Mouse (Mus musculus) liver (tissue): ENCODE data around the gene Wdr77.
"Not testable (repeated sequence)": the region's sequence is repeated elsewhere in the genome, so short reads cannot be mapped to it uniquely, and the experiment has no call there.

Experiments used
- DNase-seq: peaks from one replicate; pipeline ENCODE4 v3.0.0-alpha.2; 2020; ENCODE audit warnings: mixed read lengths

Gene Wdr77

DNA sequence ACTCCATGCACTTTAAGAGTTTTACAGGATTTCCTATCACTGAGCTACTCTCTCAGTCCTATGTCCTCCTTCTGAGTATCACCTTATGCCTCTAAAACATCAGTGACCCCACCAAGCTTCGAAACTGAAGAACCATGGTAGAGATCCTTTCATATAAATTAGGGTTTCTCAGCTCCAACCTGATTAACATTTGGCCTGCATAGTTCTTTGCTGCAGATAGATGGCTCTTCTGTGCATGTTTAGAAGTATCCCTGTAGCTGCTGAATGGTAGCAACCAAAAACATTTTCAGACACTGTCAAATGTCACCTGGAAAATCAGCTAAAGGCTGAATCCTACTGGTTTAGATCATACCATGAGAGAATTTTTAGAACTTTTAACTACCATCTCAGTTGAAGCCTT lies 1.9 kb upstream of the Wdr77 start:
- DNase-seq: no peak

DNA sequence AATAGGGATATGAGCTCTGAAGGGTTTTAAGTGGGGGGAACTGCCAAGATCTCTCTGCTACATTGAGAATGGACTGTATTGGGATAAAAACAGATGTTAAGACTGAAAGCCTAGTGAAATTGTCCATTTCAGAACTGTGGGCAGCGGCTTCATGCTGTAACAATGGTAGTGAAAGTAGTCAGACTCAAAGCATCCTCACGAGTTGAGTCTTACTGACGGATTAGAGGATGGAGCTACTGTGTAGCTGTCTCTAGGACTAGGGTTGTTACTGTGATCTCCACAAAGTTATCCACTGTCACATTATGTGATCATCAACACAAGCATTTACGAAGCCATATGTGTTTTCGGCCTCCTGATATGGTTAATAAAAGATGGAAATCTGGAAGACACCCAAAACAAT lies 965 bp upstream of the Wdr77 start:
- no peak for DNase-seq

DNA sequence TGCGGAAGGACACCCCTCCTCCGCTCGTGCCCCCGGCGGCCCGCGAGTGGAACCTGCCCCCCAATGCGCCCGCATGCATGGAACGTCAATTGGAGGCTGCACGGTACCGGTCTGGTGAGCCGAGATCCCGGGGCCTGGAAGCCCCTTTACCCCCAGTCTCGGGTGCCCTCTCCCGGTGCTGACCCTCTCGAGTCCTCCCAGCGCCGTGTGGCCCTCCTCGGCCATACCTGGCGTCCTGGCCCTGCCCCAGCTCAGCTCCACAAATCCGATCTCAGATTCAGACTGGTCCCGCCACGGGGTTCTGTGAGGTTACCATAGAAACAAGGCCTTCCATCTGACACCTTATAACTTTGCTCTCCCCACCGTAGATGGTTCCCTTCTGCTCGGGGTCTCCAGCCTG lies 416 bp downstream of the Wdr77 start:
- DNase-seq: peak; percentile 29

DNA sequence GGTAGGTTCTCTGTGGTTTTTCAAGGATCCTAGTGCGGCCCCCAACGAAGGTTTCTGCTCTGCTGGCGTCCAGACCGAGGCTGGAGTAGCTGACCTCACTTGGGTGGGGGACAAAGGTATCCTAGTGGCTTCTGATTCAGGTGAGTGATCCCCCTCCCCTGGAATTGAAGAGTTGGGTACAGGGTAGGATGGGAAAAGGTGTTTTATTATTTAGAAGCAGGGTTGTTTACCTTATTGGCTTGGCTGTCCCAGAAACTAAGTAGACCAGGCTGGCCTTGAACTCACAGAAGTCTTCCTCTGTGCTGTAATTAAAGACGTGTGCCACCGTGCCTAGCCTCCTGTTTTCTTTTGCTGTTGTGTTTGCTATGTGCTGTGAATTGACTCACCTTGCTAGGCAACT lies 830 bp downstream of the Wdr77 start, which contains the start of gene Atp5f1:
TSS of gene Atp5f1 (minus strand) at position 101 of the 400 bp plus-strand sequence.
- no peak for DNase-seq

DNA sequence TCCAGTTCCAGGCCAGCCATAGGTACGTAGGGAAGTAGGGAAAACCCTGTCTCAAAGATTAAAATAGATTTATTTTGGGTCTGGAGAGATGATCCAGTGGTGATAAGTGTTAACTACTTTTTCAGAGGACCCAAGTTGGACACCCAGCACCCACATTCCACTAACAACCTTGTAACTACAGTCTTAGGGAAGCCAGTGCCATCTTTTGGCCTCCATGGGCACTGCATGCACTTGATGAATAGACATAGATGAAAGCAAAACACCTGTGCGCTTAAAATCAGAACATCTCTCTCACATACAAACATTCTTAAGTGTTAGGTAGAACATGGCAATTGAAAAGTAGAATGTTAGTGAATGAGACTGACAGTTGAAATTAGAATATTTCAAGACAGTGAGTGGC lies 1.5 kb downstream of the Wdr77 start:
- DNase-seq: no peak

DNA sequence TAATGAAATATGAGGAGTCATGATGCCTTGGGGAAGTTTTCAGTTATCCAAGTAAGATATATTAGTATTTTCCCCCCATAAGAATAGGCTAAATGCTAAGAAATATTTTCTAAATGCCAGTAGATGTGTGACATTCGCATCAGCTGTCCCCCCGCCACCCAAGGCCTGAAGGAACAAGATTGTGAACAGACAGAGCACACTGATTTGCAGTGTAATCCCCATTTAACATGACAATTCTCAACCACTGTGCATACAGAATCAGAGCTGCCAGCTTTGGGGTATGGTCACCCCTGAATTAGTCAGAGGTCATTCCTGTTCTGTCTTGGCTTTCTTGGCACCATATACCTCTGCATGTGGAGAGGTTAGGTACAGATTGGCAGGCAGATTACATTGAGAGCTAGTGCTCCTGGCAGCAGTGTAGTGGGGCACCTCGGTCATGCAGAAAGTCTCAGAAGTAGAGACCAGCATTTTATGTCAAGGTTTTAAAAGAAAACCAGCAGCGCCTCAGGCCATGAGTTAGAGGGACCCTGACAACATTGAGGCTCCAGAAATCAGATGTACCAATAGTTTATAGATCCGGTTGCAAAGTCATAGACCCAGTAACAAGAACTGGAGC lies 12.8 kb downstream of the Wdr77 start:
- DNase-seq: no peak

DNA sequence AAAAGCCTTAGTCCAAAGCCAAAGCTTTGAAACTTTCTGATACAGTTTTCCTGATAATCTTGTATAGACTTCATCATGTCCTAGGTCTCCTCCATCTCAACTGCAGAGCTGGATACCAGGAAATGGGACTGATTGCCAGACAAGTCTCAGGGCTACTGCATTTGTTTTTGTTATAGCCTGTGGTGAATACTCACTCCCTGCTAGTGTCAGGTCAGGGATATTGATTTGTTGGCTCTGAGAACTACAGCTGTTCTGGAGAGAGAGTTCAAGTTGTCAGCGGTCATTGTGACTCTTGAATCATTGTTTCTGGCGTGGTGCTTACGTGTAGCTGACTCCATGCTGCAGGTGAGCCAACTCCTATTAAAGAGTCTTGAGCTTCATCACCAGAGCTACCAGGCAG lies 14.2 kb downstream of the Wdr77 start, which contains the start of gene Ovgp1:
TSS of gene Ovgp1 (plus strand) at position 301 of the 400 bp plus-strand sequence.
- no peak for DNase-seq

DNA sequence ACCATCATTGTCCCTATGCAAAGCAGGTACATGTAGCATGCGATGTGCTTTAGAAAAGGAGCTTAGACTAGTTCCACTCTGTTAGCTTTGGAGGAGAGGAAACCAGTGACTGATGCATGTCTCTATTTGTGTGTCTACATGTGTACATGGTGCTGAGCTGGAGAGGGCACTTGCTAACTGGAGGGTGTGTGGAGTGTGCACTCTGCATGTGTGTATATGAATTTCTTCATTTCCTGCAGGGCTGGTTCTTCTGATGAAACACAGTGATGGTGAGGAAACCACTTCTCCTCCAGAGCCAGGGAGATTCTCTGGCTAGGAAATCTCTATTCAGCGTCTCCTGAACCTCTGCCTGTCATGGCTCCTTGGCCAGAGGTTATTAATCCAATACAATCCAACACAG lies 15.0 kb downstream of the Wdr77 start:
- no peak for DNase-seq

DNA sequence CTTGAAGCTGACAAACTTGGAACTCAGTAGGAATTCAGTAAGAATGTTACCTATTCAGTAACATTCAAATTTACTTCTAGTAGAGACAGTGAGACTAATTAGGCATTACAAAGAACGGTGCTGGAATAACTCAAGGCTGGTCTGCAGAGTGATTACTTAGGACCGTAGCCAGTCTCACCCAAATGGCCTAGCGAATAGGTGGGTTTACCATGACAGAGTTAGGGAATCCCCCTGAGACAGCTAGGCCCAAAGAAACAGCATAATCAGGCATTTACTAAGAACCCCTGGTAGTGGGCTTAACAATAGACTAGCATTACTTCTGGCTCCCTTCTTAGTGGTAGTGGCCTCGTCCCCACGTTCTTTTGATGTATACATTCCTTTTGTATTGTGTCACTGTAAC lies 30.4 kb downstream of the Wdr77 start:
- DNase-seq: not testable (repeated sequence)

DNA sequence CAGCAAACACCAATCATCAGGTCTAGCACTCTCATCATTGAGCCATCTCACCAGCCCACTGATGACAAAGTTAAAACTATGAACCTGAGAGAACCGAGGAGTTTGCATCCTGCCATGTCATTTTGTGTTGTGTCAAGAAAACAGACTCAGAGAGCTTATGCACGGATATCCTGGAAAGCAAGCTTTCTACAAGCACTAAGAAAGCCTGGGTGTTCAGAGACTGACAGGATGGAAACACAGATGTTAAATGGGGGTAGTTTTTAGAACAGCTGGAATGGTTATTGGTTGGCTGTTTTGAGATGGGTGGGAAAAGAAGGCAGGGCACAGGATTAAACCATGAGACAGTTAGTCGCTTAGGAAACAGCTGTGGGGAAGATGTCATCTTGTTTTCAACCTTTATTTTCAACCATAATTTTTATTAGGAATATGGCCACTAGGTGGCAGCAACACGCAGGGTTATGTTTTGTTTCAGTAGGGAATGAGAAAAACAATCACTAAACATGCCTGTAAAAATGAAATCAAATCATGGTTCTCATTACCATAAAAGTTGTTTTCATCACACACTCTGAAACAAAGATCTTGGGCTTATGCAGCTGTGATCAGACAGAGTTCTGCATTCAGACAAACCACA lies 32.6 kb downstream of the Wdr77 start:
- peak; percentile 28 for DNase-seq

DNA sequence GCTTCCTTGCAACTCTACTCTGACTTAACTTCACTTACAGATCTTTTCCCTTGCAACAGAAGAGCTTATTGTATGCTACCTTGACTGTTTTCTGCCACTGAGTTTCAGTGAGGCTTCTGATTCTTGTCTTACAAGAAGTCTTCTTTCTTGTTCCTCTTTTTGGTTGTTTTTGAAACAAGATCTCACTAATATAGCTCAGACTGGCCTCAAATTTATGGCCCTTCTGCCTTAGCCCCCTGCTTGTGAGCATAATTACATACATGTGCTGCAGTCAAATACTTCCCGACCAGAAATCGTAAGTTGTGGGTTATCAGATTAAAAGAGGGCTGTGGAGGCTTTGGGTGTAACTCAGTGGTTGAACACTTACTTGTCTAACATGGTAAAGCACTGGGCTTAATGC lies 35.6 kb downstream of the Wdr77 start:
- DNase-seq: no peak

DNA sequence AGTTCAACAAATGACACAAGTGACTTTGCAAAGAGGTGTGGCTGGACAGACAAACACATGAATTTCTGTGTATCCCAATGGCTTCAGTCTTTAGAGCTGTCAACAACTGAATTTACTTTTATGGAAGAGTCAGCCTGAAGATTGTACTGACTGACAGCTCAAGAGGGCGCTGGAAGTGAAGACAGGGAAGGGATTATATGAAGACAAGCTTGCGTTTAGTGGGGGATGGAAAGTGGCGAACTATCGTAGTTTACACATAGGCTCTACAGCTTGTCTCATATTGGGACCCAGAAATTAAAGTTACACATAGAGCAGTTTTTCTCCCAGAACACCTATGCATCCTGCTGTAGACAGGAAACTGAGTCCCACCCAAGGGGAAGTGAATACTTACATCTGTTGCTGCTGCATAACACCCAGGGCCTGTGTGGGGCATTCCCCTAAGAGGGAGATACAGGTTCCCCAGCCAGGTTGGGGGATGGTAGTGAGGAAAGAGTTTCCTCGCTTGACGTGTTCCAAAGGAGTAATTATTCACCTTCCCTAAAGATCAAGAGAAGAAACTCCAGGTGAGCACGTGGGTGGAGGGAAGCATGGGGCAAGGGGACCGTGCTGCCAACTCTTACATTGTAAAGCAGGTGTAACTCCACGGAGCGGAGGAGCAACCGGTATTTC lies 41.7 kb downstream of the Wdr77 start:
- no peak for DNase-seq

DNA sequence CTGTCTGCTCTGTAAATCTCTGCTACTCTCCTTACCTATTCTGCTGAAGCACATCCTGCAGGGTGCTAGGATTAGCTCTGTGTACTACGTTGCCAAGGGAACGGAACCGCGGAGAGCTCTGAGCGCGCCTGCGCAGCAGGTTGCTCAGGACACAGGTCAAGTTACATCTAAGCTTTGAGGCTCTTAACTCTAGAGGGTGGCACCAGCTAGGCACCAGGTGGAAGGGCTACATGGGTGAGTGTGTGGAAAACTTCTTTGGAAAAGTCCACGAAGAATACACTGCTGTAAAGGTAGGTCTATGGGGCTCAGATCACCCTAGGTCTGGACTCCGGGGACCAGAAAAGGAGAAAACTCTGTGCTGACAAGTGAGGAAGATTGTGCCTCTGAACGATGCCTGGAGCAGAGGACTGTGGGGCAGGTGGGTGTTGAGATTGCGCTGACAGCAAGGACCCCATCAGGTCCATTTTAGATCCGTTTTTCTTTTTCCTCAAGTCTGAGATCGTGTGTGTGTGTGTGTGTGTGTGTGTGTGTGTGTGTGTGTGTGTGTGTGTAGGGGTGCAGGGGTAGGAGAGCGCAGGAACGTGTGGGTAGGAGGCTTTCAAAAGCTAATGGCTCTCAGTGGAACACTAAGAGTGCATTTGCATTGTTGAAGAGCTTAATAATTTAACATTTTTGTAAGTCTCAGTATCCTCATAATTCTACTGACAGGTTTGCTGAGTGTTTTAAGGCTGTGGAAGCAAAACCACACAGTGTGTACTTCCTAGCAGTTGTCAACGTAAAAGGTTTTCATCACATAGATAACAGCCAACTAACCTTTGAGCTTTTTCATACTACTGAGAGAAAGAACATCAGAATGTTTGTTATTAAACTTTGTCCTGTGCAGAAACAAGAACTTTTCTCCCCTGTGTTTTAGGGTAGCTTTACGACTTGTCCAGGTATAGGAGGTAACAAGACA lies 42.5 kb downstream of the Wdr77 start:
- DNase-seq: peak; percentile 15

DNA sequence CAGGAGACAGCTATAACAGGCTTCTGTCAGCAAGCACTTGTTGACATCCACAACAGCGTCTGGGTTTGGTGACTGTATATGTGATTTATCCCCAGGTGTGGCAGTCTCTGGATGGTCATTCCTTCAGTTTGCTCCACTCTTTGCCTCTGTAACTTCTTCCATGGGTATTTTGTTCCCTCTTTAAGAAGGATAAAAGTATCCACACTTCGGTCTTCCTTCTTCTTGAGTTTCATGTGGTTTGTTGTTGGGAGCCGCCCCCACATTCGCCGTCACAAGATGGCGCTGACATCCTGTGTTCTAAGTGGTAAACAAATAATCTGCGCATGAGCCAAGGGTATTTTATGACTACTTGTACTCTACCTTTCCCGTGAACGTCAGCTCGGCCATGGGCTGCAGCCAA lies 44.2 kb downstream of the Wdr77 start:
- not testable (repeated sequence) for DNase-seq

DNA sequence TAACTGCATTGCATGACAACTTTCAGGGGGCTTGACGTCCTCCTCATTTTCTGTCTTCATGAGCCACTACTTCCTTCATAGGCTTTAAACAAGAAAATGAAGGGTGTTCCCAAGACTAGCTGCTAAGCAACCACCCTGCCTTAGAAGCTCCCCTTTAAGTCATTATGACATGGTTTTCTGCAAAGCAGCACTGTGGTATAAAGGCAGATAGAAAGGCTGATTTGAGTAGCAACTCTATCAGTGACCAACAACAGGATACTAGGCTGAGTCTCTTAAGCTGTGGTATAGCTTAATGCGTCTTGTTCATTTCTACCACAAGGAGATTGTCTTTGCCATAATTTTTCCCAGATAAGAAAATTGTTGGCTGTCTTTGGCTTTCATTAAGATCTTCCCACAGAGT lies 55.4 kb downstream of the Wdr77 start, which contains the start of gene Pifo:
TSS of gene Pifo (minus strand) at position 101 of the 400 bp plus-strand sequence.
- DNase-seq: no peak
